Mouse (Mus musculus): ENCODE data around the gene Wbp2. TPM values are rescaled to one million over a fixed set of nuclear protein-coding genes. Genes with fewer than 3 reads are reported as not detected.

Gene Wbp2
- polyA plus RNA-seq, 1 experiment: 339 TPM

GRCm38 (mm10) chr11:116062521-116062920 lies 24.3 kb downstream of the Wbp2 start:
- Histone ChIP-seq H3K4me1 (ENCODE audit: control insufficient read depth, insufficient read depth, low read length) (0 out of 2 replicates have a peak, but pooled peaks cover 4% of the 10 kb centered on the region), H3K4me3 (ENCODE audit: insufficient read depth, low read depth, low read length) (no peak overlapping the region), H3K27ac (ENCODE audit: insufficient read depth, low read depth, low read length) (no peak overlapping the region)
- TF ChIP-seq POLR2A (IDR thresholded peaks at IDR 0.05; ENCODE audit: insufficient read depth, low read depth, low read length): no peak
- no peak for TF ChIP-seq CTCF (IDR thresholded peaks at IDR 0.05; ENCODE audit: insufficient read depth, low read depth, low read length)
- 55% methylated on average over 8 of the region's 8 CpGs for WGBS

DNA sequence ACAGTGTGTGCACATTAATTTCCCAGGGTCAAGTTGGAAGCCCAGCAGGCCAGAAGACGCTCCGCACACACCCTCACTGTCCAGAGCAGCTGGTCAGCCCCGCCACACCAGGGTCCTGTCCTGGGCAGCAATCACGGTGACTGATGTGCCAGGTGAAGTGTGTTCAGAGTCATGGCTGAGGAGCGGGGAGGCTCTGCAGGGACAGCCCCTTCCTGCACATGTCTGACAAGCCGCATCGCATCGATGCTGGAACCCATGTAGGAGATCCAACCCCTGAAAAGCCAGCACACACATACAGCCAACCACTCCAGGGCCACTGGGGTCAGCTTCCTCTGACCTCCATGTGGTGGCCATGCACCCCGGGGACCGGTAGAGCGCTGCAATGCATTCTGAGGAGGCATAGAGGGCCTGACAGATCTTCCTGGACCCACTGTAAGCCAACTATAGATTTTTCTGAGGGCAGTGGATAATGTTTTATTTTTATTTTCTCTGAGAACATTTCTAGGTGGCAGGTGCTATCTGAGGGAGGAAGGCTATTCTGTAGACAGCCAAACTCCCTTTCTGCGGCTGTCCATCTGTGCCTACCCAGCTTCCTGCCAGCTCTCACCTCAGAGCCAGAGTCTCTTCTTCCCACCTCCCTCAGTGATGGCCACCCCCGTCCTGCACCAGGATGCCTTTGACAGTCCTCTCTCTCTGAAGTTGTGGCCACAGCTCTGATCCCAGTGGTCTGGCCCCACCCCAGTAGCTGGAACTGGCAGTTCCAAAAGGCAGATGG lies 25.0 kb downstream of the Wbp2 start:
- WGBS: 90% methylated on average over 13 of the region's 13 CpGs
- Histone ChIP-seq H3K27ac (ENCODE audit: insufficient read depth, low read depth, low read length) (no peak overlapping the region), H3K4me1 (ENCODE audit: control insufficient read depth, insufficient read depth, low read length) (0 out of 2 replicates have a peak, but pooled peaks cover 4% of the 10 kb centered on the region)

DNA sequence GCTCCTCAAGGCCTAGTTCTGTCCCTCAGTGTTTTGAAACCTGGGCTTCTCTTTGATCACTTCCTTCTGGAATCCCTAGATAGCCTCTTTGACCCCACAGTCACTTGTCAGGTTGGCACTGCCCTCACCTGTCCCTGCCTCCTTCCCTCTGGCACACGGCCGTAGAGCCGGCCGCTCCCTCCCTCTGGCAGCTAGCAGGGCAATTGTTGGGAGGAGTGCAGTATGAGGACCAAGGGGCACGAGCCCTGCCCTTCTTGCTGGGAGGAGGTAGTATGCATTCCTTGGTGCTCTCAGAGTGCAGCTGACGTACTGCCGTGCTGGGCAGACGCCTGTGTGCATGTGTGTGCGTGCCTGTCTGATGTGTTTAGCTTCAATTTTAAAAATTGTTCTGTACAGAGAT lies 26.2 kb downstream of the Wbp2 start:
- TF ChIP-seq POLR2A (IDR thresholded peaks at IDR 0.05; ENCODE audit: insufficient read depth, low read depth, low read length) (no peak), CTCF (IDR thresholded peaks at IDR 0.05; ENCODE audit: insufficient read depth, low read depth, low read length) (no peak)
- Histone ChIP-seq H3K27ac (ENCODE audit: insufficient read depth, low read depth, low read length) (no peak overlapping the region), H3K4me1 (ENCODE audit: control insufficient read depth, insufficient read depth, low read length) (0 out of 2 replicates have a peak, but pooled peaks cover 4% of the 10 kb centered on the region), H3K4me3 (ENCODE audit: insufficient read depth, low read depth, low read length) (no peak overlapping the region)
- WGBS: 91% methylated on average over 9 of the region's 9 CpGs

More for the DNA sequence above, 25.0 kb downstream of the Wbp2 start:
- no peak overlapping the region for H3K4me3 ChIP-seq (ENCODE audit: insufficient read depth, low read depth, low read length)
- TF ChIP-seq CTCF (IDR thresholded peaks at IDR 0.05; ENCODE audit: insufficient read depth, low read depth, low read length) (no peak), POLR2A (IDR thresholded peaks at IDR 0.05; ENCODE audit: insufficient read depth, low read depth, low read length) (no peak)

DNA sequence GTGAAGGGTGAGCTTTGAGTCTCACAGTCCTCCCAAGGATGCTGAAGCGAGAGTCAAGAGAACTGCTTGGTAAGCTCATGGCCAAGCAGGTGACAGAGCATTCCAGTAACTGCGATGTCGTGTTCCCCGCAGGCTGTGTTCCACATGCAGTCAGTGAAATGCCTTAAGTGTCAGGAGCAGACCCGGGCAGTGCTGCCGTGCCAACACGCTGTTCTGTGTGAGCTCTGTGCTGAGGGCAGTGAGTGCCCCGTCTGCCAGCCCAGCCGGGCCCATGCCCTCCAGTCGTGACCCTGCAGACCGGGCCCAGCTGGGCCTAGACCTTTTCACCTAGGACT lies 27.1 kb downstream of the Wbp2 start:
- 91% methylated on average over 11 of the region's 11 CpGs for WGBS
- H3K4me3 ChIP-seq (ENCODE audit: insufficient read depth, low read depth, low read length): no peak overlapping the region
- 0 out of 2 replicates have a peak, but pooled peaks cover 4% of the 10 kb centered on the region for H3K4me1 ChIP-seq (ENCODE audit: control insufficient read depth, insufficient read depth, low read length)
- TF ChIP-seq CTCF (IDR thresholded peaks at IDR 0.05; ENCODE audit: insufficient read depth, low read depth, low read length) (no peak), POLR2A (IDR thresholded peaks at IDR 0.05; ENCODE audit: insufficient read depth, low read depth, low read length) (no peak)
- H3K27ac ChIP-seq (ENCODE audit: insufficient read depth, low read depth, low read length): no peak overlapping the region

- Histone ChIP-seq H3K27ac (ENCODE audit: insufficient read depth, low read depth, low read length) (no peak overlapping the region), H3K4me3 (ENCODE audit: insufficient read depth, low read depth, low read length) (no peak overlapping the region), H3K4me1 (ENCODE audit: control insufficient read depth, insufficient read depth, low read length) (0 out of 2 replicates have a peak, but pooled peaks cover 4% of the 10 kb centered on the region)
- TF ChIP-seq POLR2A (IDR thresholded peaks at IDR 0.05; ENCODE audit: insufficient read depth, low read depth, low read length) (no peak), CTCF (IDR thresholded peaks at IDR 0.05; ENCODE audit: insufficient read depth, low read depth, low read length) (no peak)
- 86% methylated on average over 17 of the region's 17 CpGs for WGBS
Measured at GRCm38 (mm10) chr11:116058868-116059690, 27.7 kb downstream of the Wbp2 start.

- WGBS: 60% methylated on average over 12 of the region's 12 CpGs
- no peak overlapping the region for H3K27ac ChIP-seq (ENCODE audit: insufficient read depth, low read depth, low read length)
- TF ChIP-seq CTCF (IDR thresholded peaks at IDR 0.05; ENCODE audit: insufficient read depth, low read depth, low read length) (no peak), POLR2A (IDR thresholded peaks at IDR 0.05; ENCODE audit: insufficient read depth, low read depth, low read length) (no peak)
- H3K4me3 ChIP-seq (ENCODE audit: insufficient read depth, low read depth, low read length): no peak overlapping the region
- 0 out of 2 replicates have a peak, but pooled peaks cover 4% of the 10 kb centered on the region for H3K4me1 ChIP-seq (ENCODE audit: control insufficient read depth, insufficient read depth, low read length)
Measured at GRCm38 (mm10) chr11:116058022-116058614, 28.7 kb downstream of the Wbp2 start.

DNA sequence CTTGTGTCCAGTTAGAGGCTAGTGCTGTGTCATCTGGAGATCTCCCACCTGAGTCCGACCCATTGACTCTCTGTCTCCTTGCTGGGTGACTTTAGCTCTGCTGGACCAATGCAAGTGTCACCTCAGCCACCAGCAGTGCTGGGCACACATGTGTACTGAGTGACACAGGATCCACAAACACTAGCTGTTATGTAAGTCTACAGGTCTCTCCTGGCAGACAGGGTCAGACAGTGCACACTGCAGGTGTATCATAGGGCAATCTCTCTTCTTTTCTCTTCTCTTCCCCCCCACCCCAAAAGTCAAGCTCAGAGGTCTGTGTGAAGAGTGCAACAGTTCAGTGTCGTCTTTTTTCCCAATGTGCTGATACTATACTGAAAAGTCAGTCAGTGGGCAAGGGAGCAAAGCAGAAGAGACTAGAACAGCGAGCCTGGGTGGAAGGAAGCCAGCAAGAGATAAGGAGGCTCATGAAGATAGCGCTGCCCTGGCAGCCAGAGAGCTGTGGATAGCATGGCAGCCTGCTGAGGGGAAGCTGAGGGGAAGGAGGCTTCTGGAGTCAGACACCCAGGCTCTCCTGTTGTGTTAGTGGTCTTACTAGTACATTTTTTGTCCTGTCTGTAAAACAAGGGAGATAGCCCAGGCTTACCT lies 29.4 kb downstream of the Wbp2 start:
- 83% methylated on average over 4 of the region's 4 CpGs for WGBS
- Histone ChIP-seq H3K27ac (ENCODE audit: insufficient read depth, low read depth, low read length) (no peak overlapping the region), H3K4me3 (ENCODE audit: insufficient read depth, low read depth, low read length) (no peak overlapping the region), H3K4me1 (ENCODE audit: control insufficient read depth, insufficient read depth, low read length) (0 out of 2 replicates have a peak, but pooled peaks cover 4% of the 10 kb centered on the region)
- TF ChIP-seq POLR2A (IDR thresholded peaks at IDR 0.05; ENCODE audit: insufficient read depth, low read depth, low read length): no peak
- no peak for TF ChIP-seq CTCF (IDR thresholded peaks at IDR 0.05; ENCODE audit: insufficient read depth, low read depth, low read length)

GRCm38 (mm10) chr11:116055873-116056272 lies 30.9 kb downstream of the Wbp2 start:
- Histone ChIP-seq H3K27ac (ENCODE audit: insufficient read depth, low read depth, low read length) (no peak overlapping the region), H3K4me3 (ENCODE audit: insufficient read depth, low read depth, low read length) (no peak overlapping the region), H3K4me1 (ENCODE audit: control insufficient read depth, insufficient read depth, low read length) (0 out of 2 replicates have a peak, but pooled peaks cover 4% of the 10 kb centered on the region)
- 88% methylated on average over 11 of the region's 11 CpGs for WGBS
- TF ChIP-seq CTCF (IDR thresholded peaks at IDR 0.05; ENCODE audit: insufficient read depth, low read depth, low read length) (no peak), POLR2A (IDR thresholded peaks at IDR 0.05; ENCODE audit: insufficient read depth, low read depth, low read length) (no peak)

Data from olfactory bulb, adult 2 months (tissue).